Mouse (Mus musculus) cortical plate, adult 2 months (tissue): Measurements from ENCODE around the gene Myom1. TPM values are rescaled to one million over a fixed set of nuclear protein-coding genes. Genes with fewer than 3 reads are reported as not detected.

ENCODE experiments used
- H3K27ac ChIP-seq: fragments of 200-500 bp; 2 replicates; pipeline ENCODE4 v1.5.1; 2012; ENCODE audit warnings: low read length, control low read depth, inconsistent platforms; ENCODE audit not compliant: insufficient read depth
- H3K4me1 ChIP-seq: fragments of 200-500 bp; 2 replicates; pipeline ENCODE4 v1.6.1; 2011; ENCODE audit warnings: low read length; ENCODE audit not compliant: control insufficient read depth, insufficient read depth
- H3K4me3 ChIP-seq: fragments of 200-500 bp; 2 replicates; pipeline ENCODE4 v1.5.1; 2011; ENCODE audit warnings: mild to moderate bottlenecking, low read length, control low read depth; ENCODE audit not compliant: insufficient read depth
- CTCF ChIP-seq: fragments of 200-500 bp; IDR thresholded peaks from 2 replicates; pipeline ENCODE4 v1.5.1; 2011; ENCODE audit warnings: mild to moderate bottlenecking, control low read depth, low read length; ENCODE audit not compliant: insufficient read depth; ENCODE audit errors: extremely low read depth
- POLR2A ChIP-seq: fragments of 200-500 bp; IDR thresholded peaks from 2 replicates; pipeline ENCODE4 v1.6.1; 2011; ENCODE audit warnings: mild to moderate bottlenecking, low read length, control low read depth; ENCODE audit not compliant: insufficient read depth; ENCODE audit errors: extremely low read depth
- polyA plus RNA-seq: library from polyadenylated mRNA; depleted of rRNA; stranded (reverse); fragments of >200 nt; gene quantifications from 2 replicates; pipeline ENCODE4 v1.2.3, GENCODE M21; 2012; rRNA removed

Gene Myom1
- polyA plus RNA-seq, 1 experiment = 2.1 TPM

DNA sequence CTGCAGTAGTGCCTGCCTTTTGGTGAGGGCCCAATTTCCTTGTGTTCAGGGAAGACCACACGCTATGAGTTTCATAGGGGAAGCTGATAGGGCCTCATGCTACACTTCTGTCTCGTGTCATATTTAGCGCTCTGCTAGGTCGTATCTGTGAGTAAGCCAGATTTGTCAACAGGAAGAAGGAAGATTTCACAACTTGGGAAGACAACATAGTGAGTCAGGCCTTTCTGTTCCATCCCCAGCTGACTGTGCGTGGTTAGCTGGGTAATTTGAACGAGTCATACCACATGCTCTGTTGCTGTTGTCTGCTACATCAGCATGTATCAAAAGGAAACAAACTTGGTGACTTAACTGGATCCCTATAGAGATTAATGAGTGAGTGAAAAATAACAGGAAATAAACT, 162.6 kb downstream of the Myom1 start:
- H3K4me1 ChIP-seq = no peaks in the 10 kb centered on the region
- H3K27ac ChIP-seq = no peak overlapping the region
- no peak for TF ChIP-seq CTCF
- TF ChIP-seq POLR2A = no peak
- no peak overlapping the region for H3K4me3 ChIP-seq

DNA sequence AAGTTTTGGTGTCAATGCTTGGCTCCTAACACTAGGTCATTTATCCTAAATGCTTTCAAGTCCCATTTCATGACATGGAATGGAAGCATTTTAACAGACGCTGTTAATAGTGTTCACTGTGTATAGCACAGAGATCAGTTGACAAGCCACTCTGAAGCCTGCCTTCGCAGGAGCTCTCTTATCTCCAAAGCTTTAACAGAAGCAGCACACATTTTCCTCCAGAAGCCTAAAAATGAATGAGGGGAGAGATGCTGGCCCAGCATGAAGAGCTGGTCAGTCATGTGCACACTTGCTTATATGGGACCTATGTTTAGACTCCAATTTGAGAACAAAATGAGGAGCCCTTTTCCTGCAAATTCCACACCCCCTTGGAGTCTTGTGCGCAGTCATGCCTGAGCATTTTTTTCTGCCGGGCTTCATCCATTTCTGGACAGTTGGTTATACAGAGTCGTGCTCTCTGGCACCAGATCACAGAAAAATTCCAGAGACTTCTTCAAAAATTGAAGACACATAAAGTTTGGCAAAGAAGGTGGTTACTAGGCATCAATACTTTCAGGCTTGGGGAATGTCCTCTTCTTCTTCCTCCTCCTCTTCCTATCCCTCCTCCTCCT, 165.9 kb downstream of the Myom1 start:
- H3K4me3 ChIP-seq = no peak overlapping the region
- H3K4me1 ChIP-seq = no peaks in the 10 kb centered on the region
- no peak overlapping the region for H3K27ac ChIP-seq
- TF ChIP-seq CTCF (no peak), POLR2A (no peak)

DNA sequence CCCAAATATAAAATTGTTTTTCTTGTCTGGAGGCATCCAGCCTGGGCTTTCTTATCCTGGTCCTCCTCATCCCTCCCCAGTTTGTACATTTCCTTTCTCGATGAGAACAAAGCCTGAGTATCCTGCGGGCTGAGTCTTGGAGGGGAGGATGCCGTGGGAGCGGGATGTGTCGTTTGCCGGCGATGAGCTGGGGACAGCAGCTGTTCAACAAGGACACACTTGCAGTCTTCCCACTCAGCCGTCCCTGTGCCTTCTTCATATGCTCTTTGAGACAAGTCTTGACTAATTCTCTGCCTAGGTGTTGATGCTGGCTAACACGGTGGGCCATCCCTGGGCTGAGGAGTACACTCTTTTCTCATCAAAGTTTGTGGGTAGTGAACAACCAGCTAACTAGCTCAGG, 166.4 kb downstream of the Myom1 start:
- H3K4me3 ChIP-seq = no peak overlapping the region

DNA sequence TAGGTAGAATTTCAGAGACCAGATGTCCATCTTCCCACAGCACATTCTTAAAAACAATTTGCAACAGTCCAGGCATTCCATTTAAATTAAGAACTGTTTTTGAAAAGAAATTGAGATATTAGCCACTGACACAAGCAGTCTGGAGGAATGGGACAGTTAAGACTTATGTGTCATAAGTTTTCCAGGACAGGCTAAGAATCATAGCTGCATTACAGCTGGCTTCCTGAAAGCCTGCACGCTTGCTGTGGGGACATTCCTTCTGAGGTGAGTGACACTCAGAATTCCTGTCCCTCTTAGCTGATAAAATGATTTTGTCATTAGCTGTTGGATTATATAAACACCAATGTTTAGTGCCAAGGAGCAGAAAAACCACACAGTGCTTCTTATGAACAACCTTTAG, 167.2 kb downstream of the Myom1 start:
- Histone ChIP-seq H3K27ac (no peak overlapping the region), H3K4me3 (no peak overlapping the region), H3K4me1 (no peaks in the 10 kb centered on the region)
- no peak for TF ChIP-seq POLR2A
- no peak for TF ChIP-seq CTCF

More for the DNA sequence above, 166.4 kb downstream of the Myom1 start:
- Histone ChIP-seq H3K4me1 (no peaks in the 10 kb centered on the region), H3K27ac (no peak overlapping the region)
- TF ChIP-seq CTCF (no peak), POLR2A (no peak)

DNA sequence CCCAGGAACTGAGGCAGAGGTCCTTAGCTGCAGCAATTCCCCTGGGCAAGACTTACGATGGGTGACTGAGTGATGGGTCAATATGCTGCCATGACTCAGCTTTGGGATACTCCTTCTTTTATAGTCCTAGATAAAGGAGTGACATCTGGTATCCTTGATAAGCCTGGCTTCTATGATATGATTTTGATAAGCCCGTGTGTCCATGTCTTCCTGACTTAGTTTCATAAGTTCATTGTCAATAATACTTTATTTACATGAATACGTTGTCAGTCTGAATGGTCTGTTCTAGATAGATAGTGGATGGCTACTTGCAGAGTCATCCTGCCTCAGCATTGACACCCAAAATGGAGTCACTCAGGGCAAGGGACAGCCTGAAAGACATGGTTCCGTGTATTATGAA, 168.7 kb downstream of the Myom1 start:
- no peak for TF ChIP-seq CTCF
- no peak for TF ChIP-seq POLR2A
- Histone ChIP-seq H3K4me1 (no peaks in the 10 kb centered on the region), H3K27ac (no peak overlapping the region), H3K4me3 (no peak overlapping the region)

Other genes starting within 250 kb of the Myom1 start
- 2.2 and 3.3 TPM in 2 replicates for gene Tgif1, start 149.1 kb upstream of the Myom1 start, polyA plus RNA-seq
- gene Myl12a, start 245 bp downstream of the Myom1 start, polyA plus RNA-seq = 42.4 and 47.1 TPM in 2 replicates
- gene Lpin2, start 179.9 kb downstream of the Myom1 start, polyA plus RNA-seq = 33.9 and 36.5 TPM in 2 replicates